Mouse (Mus musculus) lung, adult 18-20 months (tissue): ENCODE data around the gene Cox8b.

Experiments
- DNase-seq, 2 experiments: peaks; one replicate each; pipeline ENCODE4 v3.0.0; 2022; ENCODE audit warnings: mixed read lengths in 2 of 2

Gene Cox8b

DNA sequence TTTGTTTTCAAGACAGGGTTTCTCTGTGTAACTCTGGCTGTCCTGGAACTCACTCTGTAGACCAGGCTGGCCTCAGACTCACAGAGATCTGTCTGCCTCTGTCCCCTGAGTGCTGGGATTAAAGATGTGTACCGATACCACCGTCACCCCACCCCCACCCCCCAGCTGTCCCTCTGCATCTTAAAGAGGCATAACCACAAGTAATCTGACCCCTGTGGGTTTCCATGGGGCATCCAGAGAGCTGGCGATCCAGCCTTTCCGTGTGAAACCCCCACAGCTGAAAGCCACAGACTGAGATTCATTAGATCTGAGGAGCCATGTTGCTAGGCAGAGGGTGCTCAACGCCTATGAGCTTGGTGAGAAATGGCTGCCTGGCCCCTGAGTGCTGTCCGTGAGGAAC is 40.2 kb downstream of the Cox8b start:
- no peak for DNase-seq

GRCm38 (mm10) chr7:140858746-140859145 is 41.5 kb downstream of the Cox8b start:
- no peak for DNase-seq

GRCm38 (mm10) chr7:140857550-140858505 is 42.4 kb downstream of the Cox8b start, which contains the start of gene Bet1l:
Gene Bet1l (minus strand): TSS chr7:140857577.
- DNase-seq: no peak

- peak; percentile 94 to 96 for DNase-seq
These were observed 43.3 kb downstream of the Cox8b start, which contains the start of gene Ric8a for GRCm38 (mm10) chr7:140856785-140857549. Gene Ric8a (plus strand): TSS chr7:140856957.

GRCm38 (mm10) chr7:140855860-140856784 is 44.1 kb downstream of the Cox8b start, which contains the start of gene Gm45785:
Gene Gm45785 (minus strand): TSS chr7:140856331.
- DNase-seq: peak; percentile 94 to 95

DNA sequence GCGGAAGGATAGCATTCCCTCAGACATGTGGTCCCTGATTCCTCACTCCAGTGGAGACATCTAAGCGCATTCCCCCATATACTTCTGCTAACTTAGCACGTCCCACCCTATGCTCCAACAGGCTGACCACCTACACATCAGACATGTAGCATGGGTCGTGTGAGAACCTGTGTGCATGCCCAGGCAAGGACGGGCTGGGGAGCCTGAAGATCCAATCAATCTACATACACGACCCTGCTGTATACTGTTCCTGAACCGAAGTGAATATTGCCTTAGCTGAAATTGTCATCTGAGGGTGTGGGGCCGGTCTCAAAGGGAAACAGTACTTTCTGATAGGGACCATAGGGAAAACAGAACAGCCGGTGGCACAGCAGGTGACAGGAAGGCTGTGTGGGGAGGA is 45.1 kb downstream of the Cox8b start:
- no peak for DNase-seq

- no peak for DNase-seq
These were observed 45.8 kb downstream of the Cox8b start for GRCm38 (mm10) chr7:140854483-140854882.

DNA sequence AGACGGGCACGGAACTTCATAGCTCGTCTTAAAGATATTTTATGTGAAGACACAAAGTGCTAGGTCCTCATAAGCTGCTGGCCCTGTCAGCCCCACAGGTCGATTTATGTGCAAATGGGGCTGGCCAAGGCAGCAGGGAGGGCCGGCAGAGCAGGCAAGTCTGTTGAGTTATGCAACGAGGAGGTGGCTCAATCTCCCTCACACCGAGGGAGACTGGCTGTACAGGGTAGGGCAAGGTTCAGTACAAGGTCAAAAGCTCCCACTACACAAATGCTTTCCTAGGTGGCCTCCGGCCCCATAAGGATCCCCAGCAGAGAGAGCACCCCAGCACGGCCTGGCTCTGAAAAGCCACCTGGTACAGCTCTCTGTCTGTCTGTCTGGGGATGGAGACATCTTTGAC is 46.9 kb downstream of the Cox8b start:
- no peak for DNase-seq

DNA sequence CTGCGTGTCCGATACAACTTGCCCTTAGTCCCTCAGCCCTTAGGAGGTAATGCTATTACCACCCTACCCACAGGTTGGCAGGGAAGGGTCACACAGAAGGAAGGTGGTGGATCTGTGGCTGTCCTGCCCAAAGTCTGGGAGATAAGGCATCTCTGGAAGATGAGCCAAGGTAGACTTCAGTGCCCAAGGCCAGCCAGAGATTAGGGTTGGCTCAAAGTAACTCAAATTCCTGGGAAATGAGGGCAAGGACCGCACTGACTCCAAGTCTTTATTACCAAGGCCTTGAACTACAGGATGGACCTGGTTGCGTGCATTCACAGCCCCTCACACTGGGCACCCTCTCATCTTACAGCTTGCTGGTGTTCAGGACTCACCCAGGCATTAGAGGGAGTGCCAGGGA is 48.3 kb downstream of the Cox8b start:
- no peak for DNase-seq
